Mouse (Mus musculus) cerebellum, postnatal 14 days (tissue): Measurements from ENCODE around the gene Elmod1.
A peak's percentile ranks its signal among the peaks of the same experiment; 100 is the strongest.

Source experiments
- DNase-seq, 2 experiments: peaks; one replicate each; pipeline ENCODE4 v3.0.0; 2021; ENCODE audit warnings: mixed read lengths in 2 of 2

Gene Elmod1

DNA sequence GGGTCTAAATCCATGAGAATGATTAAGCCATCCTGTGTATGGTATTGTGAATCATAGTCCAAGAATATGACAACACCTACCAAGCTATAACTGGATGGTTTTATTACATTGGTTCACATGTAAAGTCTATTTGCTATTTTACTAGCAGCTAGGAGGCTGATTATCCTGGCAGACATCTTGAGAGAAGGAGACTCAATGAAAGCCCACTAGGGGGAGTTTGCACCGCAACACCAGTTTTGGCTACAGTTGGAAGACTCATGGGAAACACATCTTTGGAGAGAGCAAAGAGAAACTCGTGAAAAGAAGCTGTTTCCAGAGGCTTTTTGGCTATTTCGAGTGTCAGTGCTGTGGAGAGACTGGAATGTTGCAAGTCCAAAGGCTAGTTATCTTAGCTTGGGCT is 69.7 kb downstream of the Elmod1 start:
- no peak for DNase-seq

DNA sequence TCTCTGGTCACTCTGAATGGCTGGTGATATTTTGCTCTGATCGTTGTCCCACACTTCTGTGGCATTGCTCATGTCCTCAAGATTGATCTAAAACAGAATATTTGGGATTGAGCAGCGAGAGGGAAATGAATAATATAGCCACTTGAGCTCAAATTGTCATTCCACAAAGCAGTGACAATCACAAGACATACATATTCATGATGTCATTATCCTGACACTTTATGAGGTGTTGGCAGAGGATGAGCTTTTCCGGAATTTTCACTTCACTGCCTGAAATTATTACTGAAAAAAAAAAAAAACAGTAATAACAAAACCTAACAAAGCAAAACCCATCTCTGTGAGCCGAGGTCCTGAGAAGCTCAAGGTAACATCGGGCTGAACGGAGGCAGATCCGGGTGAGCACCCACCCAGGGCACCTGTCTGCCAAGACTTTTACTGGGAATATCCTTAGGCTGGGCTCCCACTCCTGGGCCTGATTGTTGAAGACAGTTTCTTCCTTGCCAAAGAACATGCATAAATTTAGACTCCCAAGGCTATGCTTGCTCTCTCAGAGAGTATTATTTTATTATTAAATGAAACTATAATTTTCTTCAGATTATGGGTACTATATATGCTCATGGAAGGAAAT is 71.8 kb downstream of the Elmod1 start:
- no peak for DNase-seq

DNA sequence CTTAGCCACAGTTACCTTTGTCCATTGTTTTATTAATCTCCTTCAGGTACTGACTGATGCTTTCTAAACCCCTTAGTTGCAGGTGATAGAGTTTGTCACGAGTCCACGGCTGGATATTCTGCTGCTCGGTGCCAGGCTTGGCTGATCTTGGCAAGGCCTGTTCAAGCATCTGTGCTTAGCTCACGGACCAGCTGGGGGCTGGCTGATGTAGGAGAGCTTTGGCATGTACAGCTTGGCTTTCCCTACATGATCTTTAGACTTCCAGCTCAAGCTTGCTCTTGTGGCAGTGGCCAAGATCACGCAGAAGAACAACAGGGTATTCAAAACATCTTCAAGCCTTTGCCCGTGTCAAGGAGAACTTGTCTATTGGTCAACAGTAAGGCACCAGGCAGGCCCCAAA is 75.3 kb downstream of the Elmod1 start:
- DNase-seq: peak; percentile 68 to 72

DNA sequence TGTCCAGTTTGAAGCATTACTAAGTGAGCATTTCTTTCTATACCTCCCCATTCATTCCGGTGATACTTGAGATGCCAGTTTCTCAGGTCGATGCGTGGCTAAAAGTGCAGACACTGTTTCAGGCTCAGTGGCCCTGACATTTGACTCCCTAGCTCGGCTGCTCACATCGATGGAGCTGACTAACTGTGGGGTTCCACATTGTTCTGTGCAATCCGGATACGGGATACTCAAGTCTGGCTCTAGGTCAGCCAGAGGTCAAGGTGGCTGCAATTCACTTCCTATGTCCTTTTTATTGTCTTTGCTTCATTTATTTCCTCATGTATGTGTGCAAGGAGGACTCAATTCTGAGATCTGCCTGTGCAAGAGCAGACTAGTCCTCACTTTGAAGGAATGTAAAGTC is 79.3 kb downstream of the Elmod1 start:
- no peak for DNase-seq

DNA sequence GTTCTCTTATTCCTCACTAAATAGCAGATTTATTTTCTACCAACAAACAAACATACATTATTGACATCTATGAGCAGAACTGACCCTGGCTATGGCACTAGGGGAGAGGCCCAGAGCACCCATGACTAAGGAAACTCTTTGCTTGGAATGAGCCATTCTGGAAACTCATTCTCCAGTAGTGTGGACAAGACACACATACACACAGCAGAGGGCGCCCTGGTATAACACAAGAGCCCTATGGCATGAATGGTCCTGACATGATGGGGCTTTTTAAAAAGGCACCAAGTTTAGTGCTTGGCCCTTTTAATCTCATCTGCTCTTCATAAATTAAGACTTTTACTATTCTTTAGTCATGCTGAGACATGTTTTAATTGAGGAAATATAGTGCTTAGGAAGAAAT is 85.0 kb downstream of the Elmod1 start:
- peak; percentile 83 to 88 for DNase-seq

DNA sequence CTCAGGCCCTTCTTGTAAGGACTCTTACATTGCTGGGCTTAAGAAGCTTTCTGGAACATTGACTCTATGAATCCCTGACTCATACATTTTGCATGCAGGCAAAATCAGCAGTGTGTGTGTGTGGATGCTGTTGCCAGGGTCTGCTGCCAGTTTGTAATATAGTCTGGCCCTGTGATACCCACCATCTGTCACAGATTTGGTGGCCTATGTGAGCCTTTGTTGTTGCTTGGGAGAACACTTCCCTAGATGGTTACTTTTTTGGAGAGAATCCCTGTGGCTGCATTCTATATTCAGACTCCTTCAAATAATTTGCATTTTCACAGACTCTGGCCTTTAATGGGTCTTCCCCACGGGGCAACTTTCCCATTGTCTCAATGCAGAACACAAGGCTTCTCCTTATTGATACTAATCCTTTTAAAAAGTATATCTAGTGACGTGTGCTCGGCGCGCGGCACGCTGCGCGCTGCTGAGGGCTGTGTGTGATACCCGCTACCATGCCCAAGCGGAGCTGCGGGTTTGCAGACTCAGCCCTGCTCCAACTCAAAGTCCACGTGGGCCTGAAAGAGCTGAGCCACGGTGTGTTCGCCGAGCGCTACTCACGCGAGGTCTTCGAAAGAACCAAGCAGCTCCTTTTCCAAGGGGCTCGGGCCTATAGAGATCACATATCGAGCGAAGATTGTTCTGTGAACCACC is 91.4 kb downstream of the Elmod1 start:
- peak; percentile 45 to 56 for DNase-seq

DNA sequence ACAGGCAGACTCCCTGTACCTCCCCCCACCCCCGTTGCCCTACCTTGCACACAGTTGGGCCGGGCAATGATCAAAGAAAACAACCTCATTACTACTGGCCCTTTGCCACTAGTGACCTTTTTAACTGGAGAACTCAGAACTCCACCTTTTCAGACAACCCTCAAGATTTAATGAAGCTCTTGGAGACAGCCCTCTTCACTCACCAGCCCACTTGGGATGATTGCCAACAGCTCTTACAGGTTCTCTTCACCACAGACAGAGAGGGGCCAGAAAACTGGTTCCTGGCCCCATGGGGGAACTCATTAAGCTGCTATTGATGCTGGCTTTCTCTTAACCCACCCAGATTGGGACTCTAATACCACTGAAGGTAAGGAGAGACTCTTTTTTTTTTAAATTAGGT is 97.7 kb downstream of the Elmod1 start:
- DNase-seq: no peak

DNA sequence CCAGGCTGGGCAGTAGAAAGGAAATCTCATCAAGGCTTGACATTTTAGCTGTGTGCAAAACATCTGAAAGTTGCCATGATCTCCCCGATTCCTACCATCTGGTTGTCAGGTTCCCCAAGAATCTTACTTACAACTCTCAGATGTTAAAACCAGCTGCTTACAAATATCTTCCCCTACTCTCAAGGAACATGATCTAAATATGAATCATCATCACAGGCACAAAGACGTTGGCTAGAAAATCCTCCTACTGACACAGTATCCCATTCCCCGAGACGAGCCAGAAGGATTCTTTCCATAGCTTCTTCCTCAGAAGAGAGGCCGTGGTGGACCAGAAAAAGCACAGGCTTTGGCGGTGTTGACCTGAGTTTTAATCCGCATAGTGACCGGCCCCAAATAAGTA is 101.9 kb downstream of the Elmod1 start:
- no peak for DNase-seq
